Mouse (Mus musculus): ENCODE results near the gene C1qb.

C1qb gene

GRCm38 (mm10) chr4:136886101-136886500, at the start of gene C1qb:
C1qb (minus strand) TSS chr4:136886187.
- in situ Hi-C loops (cut with MboI; ENCODE audit: low pct_unique_long_range_greater_than_20kb in 1 of 2, low sequenced_read_pairs in 2 of 2, unreplicated experiment in 1 of 2): no loop called here

- in situ Hi-C loops (cut with MboI; ENCODE audit: low pct_unique_long_range_greater_than_20kb in 1 of 2, low sequenced_read_pairs in 2 of 2, unreplicated experiment in 1 of 2): no loop called here
Measured at GRCm38 (mm10) chr4:136934746-136935613, 49.0 kb upstream of the C1qb start.

DNA sequence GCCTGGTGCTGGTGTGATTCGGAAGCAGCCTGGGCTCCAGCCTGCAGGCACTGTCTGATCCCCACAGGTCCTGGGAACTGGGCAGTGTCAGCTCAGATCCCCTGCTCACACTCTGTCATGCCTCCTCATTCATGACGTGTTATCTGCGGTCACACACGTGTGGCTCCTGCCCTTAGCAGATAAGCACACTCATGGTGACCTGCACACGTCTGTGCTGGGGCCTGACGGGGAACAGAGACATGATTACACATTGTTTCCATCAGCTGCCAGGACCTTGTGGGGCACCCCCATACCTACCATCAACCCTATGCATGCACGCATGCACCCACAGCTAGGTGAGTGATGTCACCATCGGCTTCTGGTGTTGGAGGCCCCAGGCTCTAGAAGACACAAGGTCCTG, 44.5 kb upstream of the C1qb start:
- in situ Hi-C loops (cut with MboI; ENCODE audit: low pct_unique_long_range_greater_than_20kb in 1 of 2, low sequenced_read_pairs in 2 of 2, unreplicated experiment in 1 of 2): no loop called here

DNA sequence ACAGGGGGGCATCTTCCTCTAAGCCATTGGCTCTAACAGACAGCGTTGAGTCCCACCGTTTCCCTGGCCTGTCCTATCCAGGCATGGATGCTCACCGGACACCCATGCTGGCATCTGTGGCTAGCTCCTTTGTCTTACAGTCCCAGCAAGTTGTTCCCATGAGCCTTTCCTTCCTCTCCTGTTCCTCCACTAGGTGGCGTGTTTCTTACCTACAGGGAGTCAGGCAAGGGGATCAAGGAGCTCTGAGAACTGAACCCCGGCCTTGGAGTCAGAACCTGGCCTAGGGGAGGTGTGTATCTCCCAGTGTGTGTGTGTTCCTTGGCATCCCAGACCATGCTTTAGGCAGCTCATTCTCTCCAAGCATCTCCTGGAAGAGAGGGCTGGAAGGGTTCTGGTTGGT, 42.9 kb upstream of the C1qb start:
- in situ Hi-C loops (cut with MboI; ENCODE audit: low pct_unique_long_range_greater_than_20kb in 1 of 2, low sequenced_read_pairs in 2 of 2, unreplicated experiment in 1 of 2): no loop called here

GRCm38 (mm10) chr4:136925804-136926203, 39.8 kb upstream of the C1qb start:
- in situ Hi-C loops (cut with MboI; ENCODE audit: low pct_unique_long_range_greater_than_20kb in 1 of 2, low sequenced_read_pairs in 2 of 2, unreplicated experiment in 1 of 2): no loop called here

GRCm38 (mm10) chr4:136924529-136924928, 38.5 kb upstream of the C1qb start:
- in situ Hi-C loops (cut with MboI; ENCODE audit: low pct_unique_long_range_greater_than_20kb in 1 of 2, low sequenced_read_pairs in 2 of 2, unreplicated experiment in 1 of 2): no loop called here

DNA sequence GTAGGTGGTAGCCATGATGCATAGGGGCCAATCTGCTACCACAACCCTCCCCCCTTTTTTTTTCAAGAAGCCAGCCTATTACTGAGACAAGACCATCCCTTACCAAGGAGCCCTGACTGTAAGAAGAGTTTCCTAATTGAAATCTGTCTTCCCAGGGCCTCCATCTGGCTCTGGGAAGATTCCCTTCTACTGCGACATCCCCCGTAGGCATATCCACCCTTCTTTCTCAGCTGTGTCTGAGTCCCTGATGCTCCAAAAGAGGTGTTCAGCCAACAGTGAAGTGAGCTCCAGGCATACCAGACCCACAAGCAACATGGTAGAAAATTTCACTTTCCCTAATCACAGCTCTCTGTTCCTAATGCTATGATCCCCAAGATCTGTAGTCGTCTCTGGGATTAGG, 33.5 kb upstream of the C1qb start:
- in situ Hi-C loops (cut with MboI; ENCODE audit: low pct_unique_long_range_greater_than_20kb in 1 of 2, low sequenced_read_pairs in 2 of 2, unreplicated experiment in 1 of 2): no loop called here

- in situ Hi-C loops (cut with MboI; ENCODE audit: low pct_unique_long_range_greater_than_20kb in 1 of 2, low sequenced_read_pairs in 2 of 2, unreplicated experiment in 1 of 2): no loop called here
Measured at GRCm38 (mm10) chr4:136918834-136919233, 32.8 kb upstream of the C1qb start.

GRCm38 (mm10) chr4:136917165-136917524, 31.2 kb upstream of the C1qb start:
- in situ Hi-C loops (cut with MboI; ENCODE audit: low pct_unique_long_range_greater_than_20kb in 1 of 2, low sequenced_read_pairs in 2 of 2, unreplicated experiment in 1 of 2): no loop called here

DNA sequence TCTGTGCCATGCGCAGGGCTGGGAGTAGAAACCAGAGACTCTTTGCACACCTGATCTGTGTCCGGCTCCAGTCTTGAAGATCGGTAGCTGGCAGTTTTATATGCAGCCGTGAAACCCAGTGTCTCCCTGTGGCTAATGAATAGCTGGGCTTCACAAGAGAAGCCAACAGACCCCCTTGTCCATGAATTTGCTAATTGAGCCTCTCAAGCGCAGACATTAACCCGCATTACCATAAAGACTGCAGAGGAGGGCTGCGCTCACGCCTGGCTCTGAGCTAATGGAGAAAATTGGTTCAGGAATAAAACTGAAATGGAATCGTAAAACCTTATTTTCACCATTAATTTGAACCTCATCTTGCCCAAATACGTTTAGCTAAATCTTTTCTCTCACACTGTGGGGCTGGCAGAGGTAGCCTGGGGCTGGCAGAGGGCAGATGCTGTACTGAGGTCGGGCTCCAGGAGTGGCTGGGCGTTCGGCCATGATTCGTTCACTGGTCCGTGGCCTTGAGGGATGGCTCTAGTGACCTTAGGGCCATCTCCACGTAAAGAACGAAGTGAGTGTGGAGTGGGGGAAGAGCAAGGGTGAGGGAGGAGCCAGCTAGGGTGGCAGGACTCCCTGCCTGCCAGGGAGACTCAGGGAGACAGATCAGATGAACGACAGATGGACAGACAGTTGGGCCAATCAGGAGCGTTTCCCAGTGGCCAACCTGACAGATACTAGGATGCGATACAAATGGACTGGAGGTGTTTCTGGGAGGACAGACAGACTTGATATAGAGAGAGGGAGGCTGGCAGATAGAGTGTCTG, 30.6 kb upstream of the C1qb start:
- in situ Hi-C loops (cut with MboI; ENCODE audit: low pct_unique_long_range_greater_than_20kb in 1 of 2, low sequenced_read_pairs in 2 of 2, unreplicated experiment in 1 of 2): no loop called here

DNA sequence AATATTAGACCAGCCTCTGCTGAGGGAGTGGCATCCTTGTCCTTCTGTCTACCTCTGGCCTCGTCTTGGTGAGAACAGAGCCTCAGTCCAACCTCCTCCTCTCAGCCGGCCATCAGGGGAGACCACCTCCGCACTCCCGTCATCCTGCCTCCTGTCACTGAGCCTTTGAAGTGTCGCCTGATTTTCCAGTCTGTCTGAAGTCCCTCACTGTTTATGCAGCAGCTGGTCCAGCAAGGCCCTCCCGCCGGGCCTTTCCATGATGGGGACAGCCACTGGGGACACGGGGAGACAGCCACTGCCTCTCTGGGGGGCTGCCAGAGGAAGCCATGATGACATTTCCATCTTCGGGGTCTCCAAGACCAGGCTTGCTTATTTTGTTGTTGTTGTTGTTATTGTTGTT, 26.9 kb upstream of the C1qb start:
- in situ Hi-C loops (cut with MboI; ENCODE audit: low pct_unique_long_range_greater_than_20kb in 1 of 2, low sequenced_read_pairs in 2 of 2, unreplicated experiment in 1 of 2): no loop called here

- in situ Hi-C loops (cut with MboI; ENCODE audit: low pct_unique_long_range_greater_than_20kb in 1 of 2, low sequenced_read_pairs in 2 of 2, unreplicated experiment in 1 of 2): no loop called here
Measured at GRCm38 (mm10) chr4:136911804-136912203, 25.8 kb upstream of the C1qb start.

DNA sequence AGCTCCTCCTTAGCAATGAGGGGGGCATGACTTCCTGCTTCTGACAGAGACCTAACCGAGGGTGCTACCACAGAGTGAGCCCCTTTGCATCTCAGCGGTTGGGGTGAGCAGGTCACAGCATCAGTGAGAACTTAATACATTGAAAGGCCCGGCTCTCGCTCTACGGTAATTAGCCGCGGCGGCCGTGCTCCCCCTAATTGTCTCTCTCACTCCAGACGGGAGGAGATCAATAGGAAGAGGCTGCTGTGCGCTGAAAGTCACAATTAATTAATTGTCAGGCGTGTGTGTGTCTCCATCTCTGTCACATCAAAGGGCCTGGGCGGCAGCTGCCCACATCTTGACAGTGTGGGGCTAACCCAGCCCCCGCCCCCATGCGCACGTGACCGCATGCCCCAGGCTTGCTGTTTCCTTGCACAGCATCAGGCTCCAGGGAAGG, 25.2 kb upstream of the C1qb start:
- in situ Hi-C loops (cut with MboI; ENCODE audit: low pct_unique_long_range_greater_than_20kb in 1 of 2, low sequenced_read_pairs in 2 of 2, unreplicated experiment in 1 of 2): no loop called here

GRCm38 (mm10) chr4:136907809-136908208, 21.8 kb upstream of the C1qb start:
- in situ Hi-C loops (cut with MboI; ENCODE audit: low pct_unique_long_range_greater_than_20kb in 1 of 2, low sequenced_read_pairs in 2 of 2, unreplicated experiment in 1 of 2): no loop called here

- in situ Hi-C loops (cut with MboI; ENCODE audit: low pct_unique_long_range_greater_than_20kb in 1 of 2, low sequenced_read_pairs in 2 of 2, unreplicated experiment in 1 of 2): no loop called here
Measured at GRCm38 (mm10) chr4:136907033-136907432, 21.0 kb upstream of the C1qb start.

- in situ Hi-C loops (cut with MboI; ENCODE audit: low pct_unique_long_range_greater_than_20kb in 1 of 2, low sequenced_read_pairs in 2 of 2, unreplicated experiment in 1 of 2): no loop called here
Measured at GRCm38 (mm10) chr4:136904767-136905539, 19.0 kb upstream of the C1qb start.

DNA sequence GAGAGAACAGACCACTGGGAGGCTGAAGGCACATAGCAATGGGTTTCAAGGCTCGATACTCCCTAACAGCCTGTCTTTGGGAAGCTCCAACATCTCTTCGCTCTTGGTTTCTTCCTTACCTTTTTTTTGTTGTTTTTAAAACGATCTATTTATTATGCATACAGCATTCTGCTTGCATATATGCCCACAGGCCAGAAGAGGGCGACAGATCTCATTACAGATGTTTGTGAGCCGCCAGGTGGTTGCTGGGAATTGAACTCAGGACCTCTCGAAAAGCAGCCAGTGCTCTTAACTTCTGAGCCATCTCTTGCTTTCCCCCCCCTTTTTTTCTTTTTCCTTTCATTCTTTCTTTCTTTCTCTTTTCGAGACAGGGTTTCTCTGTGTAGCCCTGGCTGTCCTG, 13.2 kb upstream of the C1qb start:
- in situ Hi-C loops (cut with MboI; ENCODE audit: low pct_unique_long_range_greater_than_20kb in 1 of 2, low sequenced_read_pairs in 2 of 2, unreplicated experiment in 1 of 2): loop anchor here in 1 of 2 experiments (10.0 kb wide), 1 partner anchor 176 kb away; no protein-coding TSS in a partner anchor

DNA sequence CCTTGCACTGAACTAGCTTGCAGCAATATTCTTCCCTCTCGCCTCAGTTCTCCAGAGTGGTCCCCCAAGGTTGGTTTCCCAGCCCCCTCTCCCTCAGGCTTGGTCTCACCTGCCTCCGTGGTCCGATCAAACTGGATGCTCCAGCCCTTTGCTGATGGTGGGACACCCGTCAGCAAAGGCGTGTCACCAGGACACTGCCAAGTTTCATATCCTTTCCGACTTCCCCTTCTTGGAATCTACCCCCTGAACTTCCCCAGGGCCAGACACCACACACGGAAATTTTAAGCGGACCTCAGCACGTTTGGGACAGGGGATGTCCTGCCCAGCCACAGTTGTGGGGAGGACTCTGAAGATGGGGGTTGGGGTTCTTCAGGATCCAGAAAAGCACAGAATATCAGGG, 12.7 kb upstream of the C1qb start, which contains the start of gene C1qa:
Gene C1qa (minus strand): TSS at position 167 of the 400 bp plus-strand sequence.
- in situ Hi-C loops (cut with MboI; ENCODE audit: low pct_unique_long_range_greater_than_20kb in 1 of 2, low sequenced_read_pairs in 2 of 2, unreplicated experiment in 1 of 2): loop anchor here in 1 of 2 experiments (10.0 kb wide), 1 partner anchor 176 kb away; no protein-coding TSS in a partner anchor

Data from mouse embryonic stem cell (cell line).